Mouse (Mus musculus): Measurements from ENCODE around the gene H2-M5. TPM values are rescaled to one million over a fixed set of nuclear protein-coding genes. Genes with fewer than 3 reads are reported as not detected.
A peak's percentile ranks its signal among the peaks of the same experiment; 100 is the strongest.
"Not testable (repeated sequence)": the region's sequence is repeated elsewhere in the genome, so short reads cannot be mapped to it uniquely, and the experiment has no call there.

H2-M5 gene
- polyA plus RNA-seq, 1 experiment, result 0.32 TPM

DNA sequence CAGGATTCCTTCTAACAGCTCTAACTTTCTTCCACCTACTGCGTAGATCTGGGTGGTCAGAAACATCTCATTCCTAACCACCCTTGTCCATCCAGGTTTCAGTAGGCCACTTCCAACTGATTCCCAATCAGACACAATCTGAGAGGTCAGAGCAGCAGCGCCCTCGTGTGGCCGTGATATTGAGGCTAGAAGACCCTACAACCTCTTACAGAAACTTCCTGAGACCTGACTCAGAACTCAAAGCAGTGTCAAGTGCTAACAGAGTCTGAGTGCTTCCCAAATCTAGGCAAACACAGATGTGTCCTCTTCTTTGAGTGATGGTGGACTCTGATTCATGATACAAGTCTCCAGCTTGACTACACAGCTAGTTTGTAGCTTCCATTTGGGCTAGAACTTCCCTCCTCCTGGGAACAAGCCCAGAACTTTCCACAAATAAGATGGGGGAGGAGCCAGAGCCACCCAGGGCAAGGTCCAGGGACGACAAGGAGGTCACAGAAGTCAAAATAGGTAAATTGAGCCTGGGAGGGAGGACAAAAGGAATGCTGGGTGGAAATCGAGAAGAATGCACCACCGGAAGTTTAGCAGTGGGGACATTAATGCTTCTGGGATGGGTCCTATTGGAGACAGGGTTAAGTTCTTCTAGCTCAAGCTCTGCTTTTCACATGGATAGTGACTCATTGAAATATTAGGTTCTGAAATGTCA, 7.8 kb upstream of the H2-M5 start:
- Histone ChIP-seq H3K27ac (ENCODE audit: control insufficient read depth, insufficient read depth, low read length) (no peak overlapping the region), H3K4me1 (replicated peaks; ENCODE audit: control insufficient read depth, insufficient read depth, low read length) (no peaks in the 10 kb centered on the region), H3K36me3 (ENCODE audit: control insufficient read depth, insufficient read depth, low read length) (no peaks in the 10 kb centered on the region), H3K4me3 (ENCODE audit: control insufficient read depth, insufficient read depth, low read length) (no peak overlapping the region), H3K27me3 (ENCODE audit: control insufficient read depth, insufficient read depth, low read length) (no peaks in the 10 kb centered on the region)
- DNase-seq, result peak; percentile 72
- TF ChIP-seq POLR2A (IDR thresholded peaks at IDR 0.05; ENCODE audit: control insufficient read depth, extremely low read depth, insufficient read depth, low read length, poor library complexity), result no peak
- TF ChIP-seq CTCF (IDR thresholded peaks at IDR 0.05; ENCODE audit: borderline replicate concordance, control insufficient read depth, extremely low read depth, insufficient read depth, low read length, poor library complexity), result no peak
- WGBS, result 36% methylated on average over 7 of the region's 7 CpGs

DNA sequence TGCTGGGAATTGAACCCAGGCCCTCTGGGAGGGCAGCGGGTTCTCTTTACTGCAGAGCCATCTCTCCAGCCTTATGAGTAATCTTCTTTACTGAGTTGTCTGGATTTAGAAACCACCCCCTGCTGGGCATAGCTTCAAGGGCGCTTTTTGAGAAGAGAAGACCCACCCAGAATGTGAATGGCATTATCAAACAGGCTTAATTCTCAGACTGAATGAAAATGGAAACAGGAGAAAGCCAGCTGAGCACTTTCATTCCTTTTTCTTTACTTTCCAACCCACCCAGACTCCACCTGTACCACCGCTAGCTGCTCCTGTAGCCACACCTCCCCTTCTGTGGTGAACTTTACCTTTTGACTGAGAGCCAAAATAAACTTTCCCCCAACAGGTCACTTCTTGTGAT, 6.1 kb upstream of the H2-M5 start:
- Histone ChIP-seq H3K4me1 (replicated peaks; ENCODE audit: control insufficient read depth, insufficient read depth, low read length) (no peaks in the 10 kb centered on the region), H3K27ac (ENCODE audit: control insufficient read depth, insufficient read depth, low read length) (no peak overlapping the region), H3K4me3 (ENCODE audit: control insufficient read depth, insufficient read depth, low read length) (no peak overlapping the region), H3K36me3 (ENCODE audit: control insufficient read depth, insufficient read depth, low read length) (no peaks in the 10 kb centered on the region), H3K27me3 (ENCODE audit: control insufficient read depth, insufficient read depth, low read length) (no peaks in the 10 kb centered on the region)
- DNase-seq, result no peak
- TF ChIP-seq POLR2A (IDR thresholded peaks at IDR 0.05; ENCODE audit: control insufficient read depth, extremely low read depth, insufficient read depth, low read length, poor library complexity) (no peak), CTCF (IDR thresholded peaks at IDR 0.05; ENCODE audit: borderline replicate concordance, control insufficient read depth, extremely low read depth, insufficient read depth, low read length, poor library complexity) (no peak)
- WGBS, result 86% methylated on average over 3 of the region's 3 CpGs

GRCm38 (mm10) chr17:36994528-36994927, 5.2 kb upstream of the H2-M5 start:
- no peak overlapping the region for H3K27ac ChIP-seq (ENCODE audit: control insufficient read depth, insufficient read depth, low read length)
- no peak for DNase-seq
- H3K27me3 ChIP-seq (ENCODE audit: control insufficient read depth, insufficient read depth, low read length), result no peaks in the 10 kb centered on the region
- WGBS, result 81% methylated on average over 2 of the region's 2 CpGs
- no peaks in the 10 kb centered on the region for H3K4me1 ChIP-seq (replicated peaks; ENCODE audit: control insufficient read depth, insufficient read depth, low read length)
- H3K4me3 ChIP-seq (ENCODE audit: control insufficient read depth, insufficient read depth, low read length), result no peak overlapping the region
- H3K36me3 ChIP-seq (ENCODE audit: control insufficient read depth, insufficient read depth, low read length), result no peaks in the 10 kb centered on the region
- TF ChIP-seq POLR2A (IDR thresholded peaks at IDR 0.05; ENCODE audit: control insufficient read depth, extremely low read depth, insufficient read depth, low read length, poor library complexity) (no peak), CTCF (IDR thresholded peaks at IDR 0.05; ENCODE audit: borderline replicate concordance, control insufficient read depth, extremely low read depth, insufficient read depth, low read length, poor library complexity) (no peak)

DNA sequence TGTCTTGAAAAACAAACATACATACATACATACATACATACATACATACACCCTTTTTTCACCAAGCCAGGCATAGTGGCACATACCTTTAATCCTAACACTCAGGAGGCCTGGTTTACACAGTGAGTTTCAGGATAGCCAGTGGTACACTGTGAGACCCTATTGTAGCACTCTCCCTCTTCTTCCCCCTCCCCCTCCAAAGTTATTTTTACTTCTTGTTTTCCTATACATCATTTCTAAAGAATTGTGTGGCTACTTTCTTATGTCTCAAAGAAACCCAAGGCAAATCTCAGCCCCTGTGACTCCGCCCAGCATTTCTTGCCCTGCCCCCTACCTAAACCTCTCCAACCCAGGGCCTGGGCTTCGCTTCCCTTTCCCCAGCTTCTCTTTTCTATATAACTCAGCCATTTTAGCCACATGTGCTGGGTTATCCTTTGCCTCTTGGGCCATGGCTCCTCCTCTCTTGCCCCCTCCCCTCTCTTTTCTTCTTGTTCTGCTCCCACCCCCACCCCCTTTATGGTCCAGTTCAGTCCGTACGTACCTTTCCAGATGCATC, 4.5 kb upstream of the H2-M5 start:
- H3K4me3 ChIP-seq (ENCODE audit: control insufficient read depth, insufficient read depth, low read length), result no peak overlapping the region
- H3K4me1 ChIP-seq (replicated peaks; ENCODE audit: control insufficient read depth, insufficient read depth, low read length), result no peaks in the 10 kb centered on the region
- no peaks in the 10 kb centered on the region for H3K36me3 ChIP-seq (ENCODE audit: control insufficient read depth, insufficient read depth, low read length)
- no peaks in the 10 kb centered on the region; the same call in 1 of the 2 replicates for H3K27me3 ChIP-seq (ENCODE audit: control insufficient read depth, insufficient read depth, low read length)
- no peak for DNase-seq
- WGBS, result 96% methylated on average over 4 of the region's 4 CpGs
- no peak overlapping the region for H3K27ac ChIP-seq (ENCODE audit: control insufficient read depth, insufficient read depth, low read length)
- TF ChIP-seq POLR2A (IDR thresholded peaks at IDR 0.05; ENCODE audit: control insufficient read depth, extremely low read depth, insufficient read depth, low read length, poor library complexity), result no peak

DNA sequence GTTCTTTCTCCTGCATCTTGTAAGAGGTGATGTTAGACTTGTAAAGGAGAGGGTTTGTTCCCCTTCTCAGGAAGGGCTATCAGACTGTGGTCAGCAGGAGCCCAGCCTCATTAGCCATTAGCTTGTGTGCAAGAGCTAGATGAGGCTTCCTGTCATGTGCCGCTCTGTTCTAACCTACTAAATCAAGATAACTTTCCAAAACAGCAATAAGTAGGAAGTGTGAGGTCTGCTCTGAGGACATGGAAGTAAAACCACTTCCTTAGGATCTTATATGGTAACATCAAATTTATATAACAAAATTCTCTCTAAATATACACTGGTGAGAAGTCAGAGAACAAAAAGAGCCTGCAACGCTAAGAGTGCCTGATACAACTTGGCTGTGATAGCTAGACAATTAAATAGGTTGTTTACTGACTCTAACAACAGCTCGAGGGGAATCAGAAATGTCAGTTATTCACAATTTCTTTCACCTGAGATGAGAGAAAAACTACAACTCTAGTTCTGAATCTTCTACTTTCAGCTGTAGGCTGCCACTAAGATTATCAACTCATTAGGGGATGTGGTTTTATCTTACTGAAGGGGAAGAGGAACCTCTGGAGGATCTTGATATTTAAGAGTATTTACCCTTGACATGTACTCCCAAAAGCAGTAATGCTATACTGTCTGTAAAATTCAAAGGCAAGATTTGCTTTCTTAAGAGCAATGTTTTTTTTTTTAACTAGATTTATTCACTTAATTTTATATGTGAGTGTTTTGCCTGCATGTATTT, 3.2 kb upstream of the H2-M5 start:
- TF ChIP-seq CTCF (IDR thresholded peaks at IDR 0.05; ENCODE audit: borderline replicate concordance, control insufficient read depth, extremely low read depth, insufficient read depth, low read length, poor library complexity) (no peak), POLR2A (IDR thresholded peaks at IDR 0.05; ENCODE audit: control insufficient read depth, extremely low read depth, insufficient read depth, low read length, poor library complexity) (no peak)
- H3K27me3 ChIP-seq (ENCODE audit: control insufficient read depth, insufficient read depth, low read length), result no peaks in the 10 kb centered on the region; the same call in 1 of the 2 replicates
- H3K4me3 ChIP-seq (ENCODE audit: control insufficient read depth, insufficient read depth, low read length), result no peak overlapping the region

GRCm38 (mm10) chr17:36990630-36991029, 1.3 kb upstream of the H2-M5 start:
- not testable (repeated sequence) for H3K36me3 ChIP-seq (ENCODE audit: control insufficient read depth, insufficient read depth, low read length); DNase-seq
- WGBS, result 94% methylated on average over 6 of the region's 6 CpGs

More for the DNA sequence above, 3.2 kb upstream of the H2-M5 start:
- no peaks in the 10 kb centered on the region for H3K36me3 ChIP-seq (ENCODE audit: control insufficient read depth, insufficient read depth, low read length)
- no peak for DNase-seq
- 8% methylated on average over 3 of the region's 3 CpGs for WGBS
- H3K4me1 ChIP-seq (replicated peaks; ENCODE audit: control insufficient read depth, insufficient read depth, low read length), result no peaks in the 10 kb centered on the region
- H3K27ac ChIP-seq (ENCODE audit: control insufficient read depth, insufficient read depth, low read length), result no peak overlapping the region

More at GRCm38 (mm10) chr17:36990630-36991029, 1.3 kb upstream of the H2-M5 start:
- not testable (repeated sequence) for H3K27ac ChIP-seq (ENCODE audit: control insufficient read depth, insufficient read depth, low read length); H3K4me3 ChIP-seq (ENCODE audit: control insufficient read depth, insufficient read depth, low read length); H3K4me1 ChIP-seq (replicated peaks; ENCODE audit: control insufficient read depth, insufficient read depth, low read length); H3K27me3 ChIP-seq (ENCODE audit: control insufficient read depth, insufficient read depth, low read length)

All from thymus, adult 2 months (tissue).